Mouse (Mus musculus) heart, postnatal 14 days (tissue): ENCODE measurements around the gene Glb1l. TPM values are rescaled to one million over a fixed set of nuclear protein-coding genes. Genes with fewer than 3 reads are reported as not detected.
"Not testable (repeated sequence)": the region's sequence is repeated elsewhere in the genome, so short reads cannot be mapped to it uniquely, and the experiment has no call there.

ENCODE experiments used
- DNase-seq, 2 experiments: peaks; one replicate each; pipeline ENCODE4 v3.0.0; 2021 to 2022
- intact Hi-C: fragments of 180-260 bp; cut with DNase I; formaldehyde crosslinking; loops from one replicate; pipeline ENCODE4 v1.15.1; 2025
- total RNA-seq, 2 experiments: library from RNA; stranded (reverse); gene quantifications; 2 replicates each; pipeline ENCODE4 v1.2.3; 2021

Glb1l gene
- total RNA-seq, 2 experiments from 2014 or later, result 5.2 to 6.7 TPM

- intact Hi-C loops, result loop anchor here (2.0 kb wide), 1 partner anchor 18 kb away; no protein-coding TSS in a partner anchor
- DNase-seq, result peak; percentile 63 to 70
Measured at GRCm38 (mm10) chr1:75234606-75235005, 24.0 kb upstream of the Glb1l start.

- DNase-seq, intact Hi-C loops: not testable (repeated sequence)
Measured at GRCm38 (mm10) chr1:75232489-75232888, 21.9 kb upstream of the Glb1l start.

DNA sequence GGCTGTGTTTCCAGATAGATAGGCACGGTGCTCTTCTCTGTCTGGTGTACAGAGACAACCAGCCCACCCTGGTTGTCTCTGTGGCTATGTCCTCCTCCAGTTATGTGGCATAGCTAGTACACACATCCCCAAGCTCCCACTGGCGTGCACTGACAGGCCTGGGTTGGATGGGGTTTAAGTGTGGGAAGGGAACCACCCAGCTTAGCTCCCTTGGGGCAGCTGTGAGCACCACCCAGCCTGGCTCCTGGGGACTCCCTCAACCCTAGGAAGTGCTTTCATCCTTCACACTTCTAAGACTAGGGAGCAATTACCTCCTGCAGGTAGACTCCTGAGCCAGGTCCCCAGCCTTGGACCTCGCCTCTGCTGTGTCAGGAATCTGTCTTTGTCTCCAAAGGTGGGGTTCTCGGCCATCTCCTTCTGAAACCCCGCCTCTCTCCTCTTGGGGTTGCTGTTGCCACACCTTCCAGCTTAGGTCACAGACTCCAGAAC, 21.1 kb upstream of the Glb1l start, which contains the start of gene A630095N17Rik:
TSS of gene A630095N17Rik (minus strand) at position 439 of the 489 bp plus-strand sequence.
- no peak for DNase-seq
- intact Hi-C loops, result no loop called here

- no peak for DNase-seq
- intact Hi-C loops, result no loop called here
Measured at GRCm38 (mm10) chr1:75231224-75231623, 20.6 kb upstream of the Glb1l start.

GRCm38 (mm10) chr1:75230335-75230994, 19.9 kb upstream of the Glb1l start:
- DNase-seq, result no peak

DNA sequence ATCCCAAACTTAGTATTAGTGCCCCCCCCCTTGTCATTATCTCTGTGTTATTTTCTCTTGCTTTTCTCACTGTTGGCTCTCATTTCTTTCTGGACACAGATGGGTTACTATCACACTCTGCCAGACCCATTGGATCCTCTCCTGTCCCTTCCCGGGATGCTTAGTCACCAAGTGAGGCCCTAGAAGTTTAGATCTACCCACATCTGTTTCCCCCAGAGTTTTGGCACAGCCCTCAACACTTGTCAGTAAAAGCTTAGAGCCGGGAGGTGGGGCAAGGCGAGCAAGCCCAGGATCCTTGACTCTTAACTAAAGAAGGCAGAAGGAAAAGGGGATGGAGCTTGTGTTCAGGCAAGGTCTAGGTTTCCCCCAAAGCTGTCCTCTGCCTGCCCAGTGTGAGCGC, 18.5 kb upstream of the Glb1l start:
- intact Hi-C loops, result no loop called here
- no peak for DNase-seq

More at GRCm38 (mm10) chr1:75230335-75230994, 19.9 kb upstream of the Glb1l start:
- intact Hi-C loops, result no loop called here

DNA sequence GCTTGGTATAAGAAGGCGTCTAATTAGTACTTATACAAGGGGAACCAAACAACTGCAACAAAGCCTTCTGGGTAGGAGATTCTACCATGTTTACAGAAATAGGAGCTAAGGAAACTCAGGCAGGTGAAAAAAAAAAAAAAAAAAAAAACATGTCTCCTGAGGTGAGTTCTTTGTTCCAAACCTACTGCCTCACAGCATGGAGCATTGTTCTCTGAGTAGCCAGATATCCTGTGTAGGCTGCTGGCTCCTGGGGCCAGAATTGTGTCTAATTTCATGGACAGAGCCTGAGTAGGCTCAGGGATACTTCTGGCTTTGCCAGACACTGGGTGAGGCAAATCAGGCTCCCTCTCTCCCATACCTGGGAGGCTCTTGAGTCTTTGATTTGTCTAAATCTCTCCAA, 17.0 kb upstream of the Glb1l start:
- no peak for DNase-seq
- intact Hi-C loops, result no loop called here

GRCm38 (mm10) chr1:75226138-75226537, 15.5 kb upstream of the Glb1l start:
- DNase-seq, result no peak
- intact Hi-C loops, result no loop called here

- no peak for DNase-seq
- intact Hi-C loops, result no loop called here
Measured at GRCm38 (mm10) chr1:75225473-75225872, 14.9 kb upstream of the Glb1l start.

DNA sequence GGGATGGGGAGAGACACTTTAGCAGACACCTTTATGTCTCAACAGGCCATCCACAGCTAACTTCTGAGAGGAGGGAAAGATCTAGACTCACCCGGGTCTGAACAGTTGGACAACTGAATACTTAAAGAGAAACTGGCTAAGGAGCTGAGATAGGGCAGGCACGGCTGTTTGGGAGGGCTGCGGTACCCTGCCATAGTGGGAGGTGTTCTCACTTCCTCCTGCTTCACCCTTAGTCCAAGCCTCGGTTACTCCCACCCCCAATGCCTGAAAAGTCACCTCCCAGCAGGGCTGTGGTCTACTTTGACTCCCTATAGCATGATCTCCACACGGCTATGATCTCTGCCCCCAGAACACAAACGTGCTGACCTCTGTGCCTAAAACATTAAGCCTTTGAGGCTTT, 12.9 kb upstream of the Glb1l start:
- intact Hi-C loops, result no loop called here
- DNase-seq, result no peak

DNA sequence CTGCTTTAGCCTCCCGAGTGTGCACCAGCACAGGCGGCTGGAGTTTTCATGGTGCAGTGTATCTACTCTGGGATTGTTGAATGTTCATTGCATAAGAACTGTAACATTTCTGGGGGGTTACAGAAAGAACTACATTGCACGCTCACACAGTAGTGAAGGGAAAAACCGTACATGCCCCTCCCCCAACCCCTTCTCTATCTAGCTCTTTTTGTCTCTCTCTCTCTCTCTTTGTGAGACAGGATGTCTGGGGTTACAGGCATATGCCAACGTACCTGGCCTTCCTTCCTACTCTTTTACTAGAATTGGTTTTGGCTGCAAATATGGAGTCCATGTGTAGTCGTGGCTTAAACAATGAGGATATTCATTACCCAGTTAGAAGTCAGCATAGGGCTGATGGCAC, 12.3 kb upstream of the Glb1l start:
- intact Hi-C loops, result no loop called here

DNA sequence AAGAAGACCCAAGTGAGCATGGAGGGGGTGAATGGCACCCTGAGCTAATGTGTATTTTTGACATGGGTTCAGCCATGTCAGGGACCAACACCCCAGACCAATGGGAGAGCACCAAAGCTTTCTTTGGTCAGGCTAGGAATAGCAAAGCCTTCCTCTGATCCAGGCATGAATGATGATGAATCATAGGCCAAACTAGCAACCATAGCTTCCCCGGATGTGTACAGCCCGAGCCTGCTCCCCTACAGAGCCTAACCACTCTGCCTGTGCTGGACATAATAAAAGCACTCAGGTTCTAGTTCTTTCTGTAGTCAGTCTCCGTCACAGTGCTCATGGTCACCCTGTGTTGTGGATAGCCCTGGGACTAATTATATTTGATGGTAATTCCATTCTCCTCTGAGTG, 10.9 kb upstream of the Glb1l start:
- intact Hi-C loops, result no loop called here

More for the DNA sequence above, 12.3 kb upstream of the Glb1l start:
- no peak for DNase-seq

DNA sequence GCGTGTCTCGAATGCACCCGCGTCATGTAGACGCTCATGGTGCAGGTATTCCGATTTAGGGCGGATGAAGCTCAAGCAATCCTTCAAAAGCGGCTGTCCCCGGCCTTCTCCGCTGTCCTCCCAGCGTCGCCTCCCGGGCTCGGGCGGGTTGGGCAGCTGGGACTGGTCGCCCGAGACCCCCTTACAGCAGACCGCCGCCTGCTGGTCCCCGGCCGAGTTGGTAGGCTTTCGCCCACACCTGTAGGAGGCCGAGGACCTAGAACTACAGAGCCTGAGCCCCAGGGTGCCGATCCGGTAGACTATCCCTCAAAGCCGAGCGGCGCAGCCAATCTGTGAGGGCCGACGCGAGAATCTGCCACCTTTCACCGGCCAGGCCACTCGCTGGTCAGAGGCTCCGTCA, 8.9 kb upstream of the Glb1l start, which contains the start of gene Tuba4a:
TSS of gene Tuba4a (minus strand) at position 335 of the 400 bp plus-strand sequence.
- intact Hi-C loops, result no loop called here
- DNase-seq, result peak in 1 of 2 experiments; percentile 32

More for the DNA sequence above, 10.9 kb upstream of the Glb1l start:
- DNase-seq, result no peak

DNA sequence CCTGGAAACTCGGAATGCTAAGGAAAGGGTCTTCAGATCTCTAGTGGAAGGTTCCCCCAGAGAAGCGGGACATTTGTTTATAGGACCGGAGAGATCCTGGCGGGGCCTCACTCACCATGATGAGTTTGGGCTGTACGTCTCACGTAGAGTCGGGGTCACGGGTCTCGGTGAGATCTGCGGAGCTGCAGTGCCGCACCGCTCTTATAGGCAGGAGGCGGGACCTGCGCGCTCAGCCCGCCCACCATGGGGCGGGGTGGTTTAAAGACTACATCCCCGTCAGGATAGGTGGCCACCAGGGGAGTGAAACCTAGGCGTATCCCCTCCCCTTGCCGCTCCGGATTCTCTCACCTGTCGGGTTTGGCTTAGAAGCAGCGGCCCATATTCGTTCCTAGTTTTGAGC, 8.5 kb upstream of the Glb1l start:
- intact Hi-C loops, result no loop called here
- DNase-seq, result peak; percentile 84 to 91

GRCm38 (mm10) chr1:75218227-75219001, 7.8 kb upstream of the Glb1l start:
- intact Hi-C loops, result no loop called here
- DNase-seq, result peak; percentile 70 to 80

DNA sequence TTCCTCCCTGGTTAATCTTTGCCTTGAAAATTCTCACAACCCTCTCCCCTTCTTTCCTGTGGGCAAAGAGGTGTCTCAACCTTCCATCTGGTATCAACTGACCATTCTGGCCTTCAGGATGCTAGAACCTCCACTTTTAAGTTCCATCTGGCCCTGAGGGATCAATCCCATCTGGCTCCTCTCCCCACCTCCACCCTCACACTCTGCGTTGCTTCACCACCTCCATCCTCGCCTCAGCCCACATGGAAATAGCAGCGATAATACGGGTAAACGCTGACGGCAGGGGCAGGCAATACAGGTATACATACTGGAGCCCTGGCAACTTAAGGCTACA, 7.2 kb upstream of the Glb1l start:
- intact Hi-C loops, result no loop called here
- DNase-seq, result no peak

DNA sequence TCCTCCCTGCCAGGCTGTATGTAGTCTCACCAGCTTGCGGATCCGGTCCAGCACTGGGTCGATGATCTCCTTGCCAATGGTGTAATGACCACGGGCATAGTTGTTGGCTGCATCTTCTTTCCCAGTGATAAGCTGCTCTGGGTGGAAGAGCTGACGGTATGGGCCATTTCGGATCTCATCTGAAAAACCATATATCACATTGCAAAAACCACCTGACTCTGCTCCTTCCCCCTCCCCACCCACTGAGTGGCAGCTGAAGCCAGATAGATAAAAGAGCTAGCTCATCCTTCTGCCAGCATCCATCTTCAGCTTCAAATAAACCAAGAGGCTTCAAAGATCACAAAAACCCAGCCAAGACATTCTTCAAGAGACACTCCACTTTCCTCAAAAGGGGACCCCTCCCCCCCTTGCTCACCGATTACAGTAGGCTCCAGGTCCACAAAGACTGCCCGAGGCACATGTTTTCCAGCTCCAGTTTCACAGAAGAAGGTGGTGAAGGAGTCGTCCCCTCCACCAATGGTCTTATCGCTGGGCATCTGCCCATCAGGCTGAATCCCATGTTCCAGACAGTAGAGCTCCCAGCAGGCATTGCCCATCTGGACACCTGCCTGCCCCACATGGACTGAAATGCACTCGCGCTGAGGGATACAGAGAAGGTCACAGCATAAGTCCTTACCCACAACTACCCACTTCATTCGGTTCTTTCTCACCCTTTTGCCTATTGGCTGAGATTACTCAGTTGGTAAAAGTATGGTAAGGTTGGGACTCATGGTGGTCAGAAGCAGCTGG, 6.4 kb upstream of the Glb1l start:
- intact Hi-C loops, result no loop called here
- DNase-seq, result peak; percentile 56 to 75

DNA sequence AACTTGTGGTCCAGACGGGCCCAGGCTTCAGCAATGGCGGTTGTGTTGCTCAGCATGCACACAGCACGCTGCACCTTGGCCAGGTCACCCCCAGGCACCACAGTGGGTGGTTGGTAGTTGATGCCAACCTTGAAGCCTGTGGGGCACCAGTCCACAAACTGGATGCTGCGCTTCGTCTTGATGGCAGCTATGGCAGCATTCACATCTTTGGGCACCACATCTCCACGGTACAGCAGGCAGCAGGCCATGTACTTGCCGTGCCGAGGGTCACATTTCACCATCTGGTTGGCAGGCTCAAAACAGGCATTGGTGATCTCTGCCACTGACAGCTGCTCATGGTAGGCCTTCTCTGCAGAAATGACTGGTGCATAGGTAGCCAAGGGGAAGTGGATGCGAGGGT, 5.2 kb upstream of the Glb1l start:
- DNase-seq, result no peak
- intact Hi-C loops, result no loop called here

DNA sequence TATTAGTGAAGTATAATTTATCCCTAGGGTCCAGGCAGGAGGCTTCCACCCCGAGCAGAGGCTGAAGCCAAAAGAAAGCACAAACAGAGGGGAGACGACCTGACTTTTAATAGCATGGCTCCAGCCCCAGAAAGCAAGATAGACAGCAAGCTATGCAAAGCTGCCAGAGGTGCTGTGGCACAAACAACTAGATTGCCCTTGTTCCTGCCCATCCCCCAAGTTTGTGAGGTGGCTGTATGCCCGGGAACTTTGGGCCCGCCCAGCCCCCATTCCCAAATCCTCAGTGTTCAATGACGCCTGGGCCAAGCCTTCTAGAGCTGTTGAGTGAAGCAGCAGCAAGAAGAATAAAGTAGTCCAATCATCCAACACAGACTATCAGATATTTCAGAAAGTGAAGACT, 4.3 kb upstream of the Glb1l start:
- intact Hi-C loops, result no loop called here
- peak; percentile 67 to 81 for DNase-seq

GRCm38 (mm10) chr1:75214442-75214841, 3.8 kb upstream of the Glb1l start:
- no peak for DNase-seq

DNA sequence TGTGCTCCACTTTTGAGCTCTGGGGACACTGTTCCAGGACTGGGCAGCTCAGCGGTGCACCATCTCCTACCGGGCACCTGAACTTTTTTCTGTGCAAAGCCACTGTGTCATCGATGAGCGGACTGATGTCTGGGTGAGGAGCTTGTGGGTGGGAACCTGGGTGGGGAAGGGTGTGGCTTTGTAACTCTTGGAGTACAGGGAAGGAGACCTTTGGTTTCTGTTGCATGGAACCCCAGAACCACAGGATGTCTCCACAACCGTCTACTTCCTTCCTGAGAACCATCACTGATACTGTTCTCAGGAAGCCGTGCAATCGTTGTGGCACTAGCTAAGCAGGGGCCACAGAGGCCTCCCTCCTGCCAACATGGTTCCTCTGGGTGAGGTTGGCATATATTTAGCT, 2.5 kb upstream of the Glb1l start:
- intact Hi-C loops, result no loop called here
- DNase-seq, result no peak

More at GRCm38 (mm10) chr1:75214442-75214841, 3.8 kb upstream of the Glb1l start:
- intact Hi-C loops, result no loop called here
